Mouse (Mus musculus): ENCODE results near the gene Synm. TPM values are rescaled to one million over a fixed set of nuclear protein-coding genes. Genes with fewer than 3 reads are reported as not detected.

Synm gene
- polyA plus RNA-seq, 1 experiment from 2014 or later, result 5.7 TPM

DNA sequence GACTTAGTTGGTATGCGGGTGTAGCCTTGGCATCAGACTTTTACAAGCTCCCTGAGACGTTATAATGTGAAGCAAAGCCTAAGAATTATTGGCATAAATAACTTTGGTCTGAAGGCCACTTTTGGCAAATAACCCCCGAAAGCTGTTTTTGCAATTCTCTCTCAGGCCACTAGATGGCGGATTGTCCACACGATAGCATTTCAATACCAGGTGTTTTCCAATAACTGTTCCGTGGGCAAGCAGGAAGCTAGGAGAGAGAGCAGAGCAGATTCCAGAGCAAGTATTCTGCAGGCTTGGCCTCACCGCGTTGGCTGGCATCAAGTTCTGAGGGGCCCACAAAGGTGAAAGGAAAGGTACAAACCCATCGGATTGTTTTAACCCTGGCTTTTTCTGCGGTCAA is 29.2 kb upstream of the Synm start:
- H3K4me3 ChIP-seq (replicated peaks; ENCODE audit: low read length), result no peak overlapping the region
- WGBS, result 14% methylated on average over 10 of the region's 10 CpGs
- no peaks in the 10 kb centered on the region for H3K9me3 ChIP-seq (ENCODE audit: control insufficient read depth, low read length)
- ATAC-seq, result peak; percentile 59
- H3K9ac ChIP-seq (replicated peaks; ENCODE audit: low read depth, low read length), result no peak overlapping the region
- no peaks in the 10 kb centered on the region for H3K36me3 ChIP-seq (ENCODE audit: control insufficient read depth, insufficient read depth)
- H3K27me3 ChIP-seq (replicated peaks; ENCODE audit: control insufficient read depth, insufficient read depth, low read length), result no peaks in the 10 kb centered on the region; the same call in 1 of the 2 replicates
- H3K4me1 ChIP-seq (replicated peaks; ENCODE audit: control insufficient read depth, insufficient read depth, low read length), result no peaks in the 10 kb centered on the region; the same call in 1 of the 2 replicates
- no peak overlapping the region for H3K4me2 ChIP-seq (ENCODE audit: low read length)
- no peak overlapping the region for H3K27ac ChIP-seq (ENCODE audit: low read length)

DNA sequence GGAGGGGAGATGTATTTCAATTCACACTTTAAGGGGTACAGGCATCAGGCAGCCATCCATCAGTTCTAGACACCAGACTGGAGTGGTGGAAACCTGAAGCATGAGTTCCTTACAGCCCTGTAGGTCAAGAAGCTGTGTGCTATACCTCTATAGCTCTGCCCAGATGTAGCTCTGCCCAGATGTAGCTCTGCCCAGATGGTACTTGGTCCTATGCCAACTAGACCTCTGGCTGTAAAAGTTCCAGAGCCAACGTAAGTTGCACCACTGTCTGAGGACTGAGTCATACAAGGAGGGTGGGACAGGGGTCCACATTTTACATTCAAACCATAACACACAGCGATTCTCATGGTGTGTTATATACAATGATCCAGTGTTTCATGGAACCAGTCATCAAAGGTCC is 28.3 kb upstream of the Synm start:
- Histone ChIP-seq H3K4me3 (replicated peaks; ENCODE audit: low read length) (no peak overlapping the region), H3K4me2 (ENCODE audit: low read length) (no peak overlapping the region), H3K27me3 (replicated peaks; ENCODE audit: control insufficient read depth, insufficient read depth, low read length) (no peaks in the 10 kb centered on the region; the same call in 1 of the 2 replicates), H3K4me1 (replicated peaks; ENCODE audit: control insufficient read depth, insufficient read depth, low read length) (no peaks in the 10 kb centered on the region; the same call in 1 of the 2 replicates), H3K9me3 (ENCODE audit: control insufficient read depth, low read length) (no peaks in the 10 kb centered on the region), H3K9ac (replicated peaks; ENCODE audit: low read depth, low read length) (no peak overlapping the region), H3K36me3 (ENCODE audit: control insufficient read depth, insufficient read depth) (no peaks in the 10 kb centered on the region), H3K27ac (ENCODE audit: low read length) (no peak overlapping the region)
- WGBS, result 71% methylated on average over 2 of the region's 2 CpGs
- ATAC-seq, result no peak

DNA sequence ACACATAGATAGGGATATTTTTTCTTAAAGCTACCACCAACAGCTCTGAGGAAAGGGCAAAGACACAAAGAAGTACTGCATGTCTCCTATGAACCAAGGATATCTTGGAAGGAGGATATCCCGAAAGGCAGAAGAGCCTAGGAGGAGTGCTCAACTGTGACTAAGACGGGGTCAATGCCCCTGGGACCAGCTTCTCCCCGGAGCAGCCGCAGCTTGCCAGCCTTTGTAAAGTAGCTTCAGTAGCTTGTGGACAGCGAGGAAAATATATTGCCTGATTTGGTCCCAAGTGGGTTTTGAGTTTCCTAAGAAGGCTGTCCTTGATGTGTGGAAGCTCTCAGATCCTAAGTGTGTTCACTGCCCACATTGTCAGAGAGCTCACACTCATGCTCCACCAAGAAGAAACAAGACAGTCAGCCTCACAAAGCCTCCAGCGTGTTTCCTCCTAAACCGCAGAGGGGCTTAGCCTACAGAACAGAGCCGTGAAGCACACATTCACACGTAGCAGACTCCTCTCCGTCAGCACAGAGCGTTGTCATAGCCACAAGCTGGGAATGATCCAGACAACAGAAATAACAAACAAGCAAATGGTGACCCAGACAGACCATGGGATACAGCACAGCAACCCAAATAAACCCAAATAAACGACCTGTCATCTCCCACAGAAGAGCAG is 17.2 kb upstream of the Synm start:
- Histone ChIP-seq H3K9me3 (ENCODE audit: control insufficient read depth, low read length) (no peaks in the 10 kb centered on the region), H3K9ac (replicated peaks; ENCODE audit: low read depth, low read length) (no peak overlapping the region), H3K4me2 (ENCODE audit: low read length) (no peak overlapping the region), H3K27ac (ENCODE audit: low read length) (no peak overlapping the region), H3K4me3 (replicated peaks; ENCODE audit: low read length) (no peak overlapping the region), H3K27me3 (replicated peaks; ENCODE audit: control insufficient read depth, insufficient read depth, low read length) (no peaks in the 10 kb centered on the region), H3K36me3 (ENCODE audit: control insufficient read depth, insufficient read depth) (no peaks in the 10 kb centered on the region), H3K4me1 (replicated peaks; ENCODE audit: control insufficient read depth, insufficient read depth, low read length) (peaks cover 3% of the 10 kb centered on the region; the same call in 1 of the 2 replicates)
- ATAC-seq, result peak; percentile 64; the same call in 1 of the 2 replicates
- 61% methylated on average over 12 of the region's 12 CpGs for WGBS

DNA sequence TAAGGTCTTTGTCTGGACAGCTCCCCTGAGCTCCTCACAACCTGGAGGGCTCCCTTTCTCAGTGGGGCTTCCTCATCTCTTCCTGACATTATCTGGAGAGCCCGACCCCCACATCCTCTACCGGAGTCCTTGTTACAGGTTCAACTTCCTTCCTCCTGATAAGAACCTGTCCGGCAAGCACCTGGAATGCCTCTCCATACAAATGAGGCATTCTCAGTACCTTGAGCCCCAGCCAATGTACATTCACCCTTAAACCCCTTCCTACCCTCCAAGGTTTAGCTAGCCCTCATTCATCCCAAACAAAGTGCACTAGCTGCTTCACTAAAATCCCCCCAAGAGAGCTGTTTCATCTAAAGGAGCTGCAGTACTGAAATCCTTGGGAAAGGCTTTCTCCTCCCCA is 16.1 kb upstream of the Synm start:
- Histone ChIP-seq H3K4me2 (ENCODE audit: low read length) (no peak overlapping the region), H3K4me1 (replicated peaks; ENCODE audit: control insufficient read depth, insufficient read depth, low read length) (peaks cover 3% of the 10 kb centered on the region; the same call in 1 of the 2 replicates), H3K27me3 (replicated peaks; ENCODE audit: control insufficient read depth, insufficient read depth, low read length) (no peaks in the 10 kb centered on the region), H3K36me3 (ENCODE audit: control insufficient read depth, insufficient read depth) (no peaks in the 10 kb centered on the region), H3K9ac (replicated peaks; ENCODE audit: low read depth, low read length) (no peak overlapping the region), H3K9me3 (ENCODE audit: control insufficient read depth, low read length) (no peaks in the 10 kb centered on the region), H3K4me3 (replicated peaks; ENCODE audit: low read length) (no peak overlapping the region), H3K27ac (ENCODE audit: low read length) (no peak overlapping the region)
- 90% methylated on average over 3 of the region's 3 CpGs for WGBS
- ATAC-seq, result no peak

DNA sequence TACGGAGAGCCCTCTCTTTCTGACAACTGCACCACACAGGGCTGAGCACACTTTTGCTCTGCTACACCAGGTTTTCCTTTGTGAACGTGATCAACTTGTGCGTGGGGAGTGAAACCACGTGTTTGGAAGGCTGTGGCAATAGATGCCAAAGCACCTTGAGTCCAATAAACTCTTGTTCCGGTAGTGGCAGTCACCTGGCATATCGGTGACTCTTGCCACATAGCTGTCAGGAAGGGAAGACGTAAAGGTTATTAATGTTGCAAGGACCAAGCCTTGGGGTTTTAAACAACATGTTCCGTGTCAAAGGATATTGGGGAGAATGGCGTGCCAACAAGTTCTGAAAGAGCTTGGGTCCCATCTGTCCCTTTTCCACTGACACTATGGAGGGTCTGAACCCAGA is 12.7 kb upstream of the Synm start:
- H3K27me3 ChIP-seq (replicated peaks; ENCODE audit: control insufficient read depth, insufficient read depth, low read length), result no peaks in the 10 kb centered on the region
- no peak overlapping the region for H3K27ac ChIP-seq (ENCODE audit: low read length)
- H3K4me2 ChIP-seq (ENCODE audit: low read length), result no peak overlapping the region
- no peak overlapping the region for H3K9ac ChIP-seq (replicated peaks; ENCODE audit: low read depth, low read length)
- H3K36me3 ChIP-seq (ENCODE audit: control insufficient read depth, insufficient read depth), result no peaks in the 10 kb centered on the region
- H3K4me3 ChIP-seq (replicated peaks; ENCODE audit: low read length), result no peak overlapping the region
- no peaks in the 10 kb centered on the region for H3K9me3 ChIP-seq (ENCODE audit: control insufficient read depth, low read length)
- no peak for ATAC-seq
- H3K4me1 ChIP-seq (replicated peaks; ENCODE audit: control insufficient read depth, insufficient read depth, low read length), result peaks cover 3% of the 10 kb centered on the region; the same call in 1 of the 2 replicates
- WGBS, result 93% methylated on average over 9 of the region's 9 CpGs

DNA sequence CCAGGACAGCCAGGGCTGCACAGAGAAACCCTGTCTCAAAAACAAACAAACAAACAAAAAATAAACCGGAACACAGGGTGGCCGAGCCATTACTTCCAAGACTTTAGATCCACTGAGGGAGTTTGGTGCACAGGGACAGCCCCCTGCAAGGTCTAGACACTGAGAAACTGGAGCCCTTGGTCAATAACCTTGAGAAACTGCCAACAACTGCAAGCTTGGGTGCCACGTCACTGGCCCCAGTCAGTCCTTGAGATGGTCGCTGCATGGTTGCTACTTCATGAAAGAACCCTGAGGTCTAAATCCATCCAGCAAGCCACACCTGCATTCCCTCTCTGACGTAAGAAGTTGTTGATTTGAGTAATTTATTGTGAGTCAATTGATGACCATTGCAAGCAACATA is 9.9 kb upstream of the Synm start:
- Histone ChIP-seq H3K36me3 (ENCODE audit: control insufficient read depth, insufficient read depth) (no peaks in the 10 kb centered on the region), H3K27ac (ENCODE audit: low read length) (no peak overlapping the region), H3K9me3 (ENCODE audit: control insufficient read depth, low read length) (no peaks in the 10 kb centered on the region), H3K4me2 (ENCODE audit: low read length) (no peak overlapping the region), H3K27me3 (replicated peaks; ENCODE audit: control insufficient read depth, insufficient read depth, low read length) (no peaks in the 10 kb centered on the region), H3K9ac (replicated peaks; ENCODE audit: low read depth, low read length) (no peak overlapping the region), H3K4me3 (replicated peaks; ENCODE audit: low read length) (no peak overlapping the region), H3K4me1 (replicated peaks; ENCODE audit: control insufficient read depth, insufficient read depth, low read length) (no peaks in the 10 kb centered on the region)
- ATAC-seq, result no peak
- WGBS, result 95% methylated on average over 5 of the region's 5 CpGs

DNA sequence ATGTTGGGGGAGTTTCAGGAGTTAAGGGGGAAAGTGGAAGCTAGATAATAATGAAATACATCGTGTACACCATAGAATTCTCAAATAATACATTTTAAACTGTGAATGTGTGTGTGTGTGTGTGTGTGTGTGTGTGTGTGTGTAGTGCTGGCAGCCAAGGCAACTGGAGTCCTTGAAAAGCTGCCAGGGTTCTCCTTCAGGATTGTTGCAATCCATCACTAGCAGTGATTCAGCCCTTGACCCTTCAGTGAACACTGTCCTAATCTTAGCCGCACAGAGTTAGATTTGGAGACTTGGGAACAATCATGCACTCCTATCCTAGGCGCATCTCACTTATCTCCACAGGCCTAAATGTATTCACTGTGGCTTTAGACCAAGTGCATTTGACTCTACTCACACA is 8.6 kb upstream of the Synm start:
- H3K9ac ChIP-seq (replicated peaks; ENCODE audit: low read depth, low read length), result no peak overlapping the region
- no peak overlapping the region for H3K27ac ChIP-seq (ENCODE audit: low read length)
- no peaks in the 10 kb centered on the region for H3K4me1 ChIP-seq (replicated peaks; ENCODE audit: control insufficient read depth, insufficient read depth, low read length)
- no peak overlapping the region for H3K4me3 ChIP-seq (replicated peaks; ENCODE audit: low read length)
- no peaks in the 10 kb centered on the region for H3K9me3 ChIP-seq (ENCODE audit: control insufficient read depth, low read length)
- H3K4me2 ChIP-seq (ENCODE audit: low read length), result no peak overlapping the region
- no peaks in the 10 kb centered on the region for H3K36me3 ChIP-seq (ENCODE audit: control insufficient read depth, insufficient read depth)
- no peaks in the 10 kb centered on the region for H3K27me3 ChIP-seq (replicated peaks; ENCODE audit: control insufficient read depth, insufficient read depth, low read length)
- WGBS, result 85% methylated on average over 3 of the region's 3 CpGs
- ATAC-seq, result no peak

DNA sequence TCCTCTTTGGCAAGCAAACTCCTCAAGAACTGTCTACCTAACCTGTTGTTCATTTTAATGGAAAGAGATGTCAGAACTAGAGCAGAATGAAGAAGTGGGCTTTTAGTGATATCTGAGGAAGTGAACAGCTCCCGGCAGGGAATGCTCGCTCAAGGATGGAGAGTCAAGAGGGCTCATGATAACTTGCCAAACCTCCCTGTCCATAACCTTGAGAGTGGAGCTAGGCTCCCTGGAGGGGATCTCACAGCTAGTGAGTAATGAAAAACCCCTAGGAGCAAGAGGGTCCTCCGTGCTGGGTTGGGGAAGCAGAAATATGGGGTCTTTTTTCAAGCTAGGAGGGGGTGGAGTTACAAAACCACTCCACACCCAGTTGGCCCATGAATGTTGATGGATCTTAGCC is 4.1 kb upstream of the Synm start:
- no peak overlapping the region for H3K9ac ChIP-seq (replicated peaks; ENCODE audit: low read depth, low read length)
- H3K4me2 ChIP-seq (ENCODE audit: low read length), result no peak overlapping the region
- peaks cover 3% of the 10 kb centered on the region for H3K4me1 ChIP-seq (replicated peaks; ENCODE audit: control insufficient read depth, insufficient read depth, low read length)
- H3K9me3 ChIP-seq (ENCODE audit: control insufficient read depth, low read length), result no peaks in the 10 kb centered on the region
- H3K27me3 ChIP-seq (replicated peaks; ENCODE audit: control insufficient read depth, insufficient read depth, low read length), result no peaks in the 10 kb centered on the region
- H3K36me3 ChIP-seq (ENCODE audit: control insufficient read depth, insufficient read depth), result no peaks in the 10 kb centered on the region
- H3K27ac ChIP-seq (ENCODE audit: low read length), result no peak overlapping the region
- WGBS, result 67% methylated on average over 3 of the region's 3 CpGs
- H3K4me3 ChIP-seq (replicated peaks; ENCODE audit: low read length), result no peak overlapping the region
- no peak for ATAC-seq

DNA sequence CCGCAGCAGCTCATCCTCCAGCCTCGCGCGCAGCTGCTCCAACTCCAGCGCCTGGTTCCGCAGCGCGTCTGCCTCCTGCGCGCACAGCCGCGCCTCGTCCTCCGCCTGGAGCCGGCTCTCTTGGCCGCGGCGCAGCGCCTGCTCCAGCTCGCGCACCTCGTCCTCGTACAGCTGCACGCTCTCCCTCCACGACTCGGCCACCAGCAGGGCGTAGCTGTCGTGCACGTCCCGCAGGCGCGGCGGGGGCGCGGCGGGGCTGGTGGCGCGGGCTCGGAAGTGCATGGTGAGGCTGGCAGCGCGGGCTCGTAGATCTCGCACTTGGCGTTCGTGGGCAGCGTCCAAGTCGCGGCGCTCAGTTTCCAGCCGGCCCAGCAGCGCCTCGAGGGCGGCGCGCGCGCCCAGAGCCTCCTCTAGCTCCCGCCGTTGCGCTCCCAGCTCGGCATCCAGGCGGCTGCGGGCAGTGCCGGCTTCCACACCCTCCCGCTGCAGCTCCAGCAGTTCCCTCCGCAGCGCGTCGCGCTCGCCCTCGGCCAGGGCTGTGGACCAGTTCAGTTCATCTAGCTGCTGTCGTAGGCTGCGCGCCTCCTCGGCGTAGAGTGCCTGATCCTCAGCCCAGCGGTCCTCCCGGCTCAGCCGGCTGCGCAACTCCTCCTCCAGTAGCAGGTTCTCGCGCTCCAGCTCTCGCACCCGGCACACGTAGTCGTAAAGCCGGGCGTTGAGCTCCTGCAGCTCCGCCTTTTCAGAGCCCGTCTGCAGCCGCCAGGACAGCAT is 499 bp downstream of the Synm start:
- Histone ChIP-seq H3K27ac (ENCODE audit: low read length) (peak overlapping the region; percentile 57), H3K9me3 (ENCODE audit: control insufficient read depth, low read length) (no peaks in the 10 kb centered on the region), H3K9ac (replicated peaks; ENCODE audit: low read depth, low read length) (peak overlapping the region; percentile 68), H3K4me1 (replicated peaks; ENCODE audit: control insufficient read depth, insufficient read depth, low read length) (peaks cover 6% of the 10 kb centered on the region), H3K4me2 (ENCODE audit: low read length) (peak overlapping the region; percentile 98), H3K36me3 (ENCODE audit: control insufficient read depth, insufficient read depth) (no peaks in the 10 kb centered on the region), H3K27me3 (replicated peaks; ENCODE audit: control insufficient read depth, insufficient read depth, low read length) (no peaks in the 10 kb centered on the region; the same call in 1 of the 2 replicates), H3K4me3 (replicated peaks; ENCODE audit: low read length) (peak overlapping the region; percentile 66)
- under 1% methylated on average over 88 of the region's 92 CpGs for WGBS
- peak; percentile 74 for ATAC-seq

All from forebrain, embryonic 16.5 days (tissue).